Mouse (Mus musculus) brain, embryonic 14.5 days (tissue): ENCODE measurements around the gene Nit1. TPM values are rescaled to one million over a fixed set of nuclear protein-coding genes. Genes with fewer than 3 reads are reported as not detected.

Experiments used
- DNase-seq: peaks from one replicate; pipeline ENCODE4 v3.0.0-alpha.2; 2011; ENCODE audit warnings: low read depth
- CTCF ChIP-seq: fragments of 200-500 bp; IDR thresholded peaks from 2 replicates; pipeline ENCODE4 v1.5.1; 2012; ENCODE audit warnings: inconsistent platforms, mild to moderate bottlenecking, moderate library complexity, borderline replicate concordance; ENCODE audit not compliant: insufficient read depth, insufficient read length; ENCODE audit errors: extremely low read depth
- POLR2A ChIP-seq: fragments of 200-500 bp; IDR thresholded peaks from 2 replicates; pipeline ENCODE4 v1.6.1; 2012; ENCODE audit warnings: mild to moderate bottlenecking, inconsistent platforms, borderline replicate concordance; ENCODE audit not compliant: poor library complexity, insufficient read depth, insufficient read length, severe bottlenecking; ENCODE audit errors: extremely low read depth
- polyA plus RNA-seq: library from polyadenylated mRNA; depleted of rRNA; stranded (reverse); fragments of >200 nt; gene quantifications from 2 replicates; pipeline ENCODE4 v1.2.3, GENCODE M21; 2012

Gene Nit1
- polyA plus RNA-seq, 1 experiment: 57.0 TPM

DNA sequence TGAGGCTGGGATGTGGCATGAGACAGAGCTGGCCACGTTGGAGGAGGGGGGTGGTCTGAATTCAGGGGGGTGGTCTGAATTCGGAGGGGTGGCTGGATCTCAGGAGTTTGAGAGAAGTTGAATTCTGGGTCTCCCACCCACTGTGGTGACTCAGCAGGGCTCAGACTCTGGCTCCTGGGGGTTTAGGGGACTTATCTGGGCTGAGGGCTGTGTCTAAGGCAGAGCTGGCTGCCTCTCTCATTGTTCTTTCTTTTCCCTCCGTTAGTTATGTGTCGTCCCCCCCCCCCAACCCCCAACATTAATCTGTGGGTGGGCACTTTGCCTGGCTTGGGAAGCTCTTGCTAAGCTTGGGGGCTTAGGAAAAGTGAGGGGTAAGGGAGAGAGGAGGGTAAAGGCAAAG lies 28.5 kb upstream of the Nit1 start:
- no peak for DNase-seq
- no peak for TF ChIP-seq POLR2A

- TF ChIP-seq CTCF (no peak), POLR2A (no peak)
- DNase-seq: no peak
These were observed 27.4 kb upstream of the Nit1 start for GRCm38 (mm10) chr1:171372880-171373279.

DNA sequence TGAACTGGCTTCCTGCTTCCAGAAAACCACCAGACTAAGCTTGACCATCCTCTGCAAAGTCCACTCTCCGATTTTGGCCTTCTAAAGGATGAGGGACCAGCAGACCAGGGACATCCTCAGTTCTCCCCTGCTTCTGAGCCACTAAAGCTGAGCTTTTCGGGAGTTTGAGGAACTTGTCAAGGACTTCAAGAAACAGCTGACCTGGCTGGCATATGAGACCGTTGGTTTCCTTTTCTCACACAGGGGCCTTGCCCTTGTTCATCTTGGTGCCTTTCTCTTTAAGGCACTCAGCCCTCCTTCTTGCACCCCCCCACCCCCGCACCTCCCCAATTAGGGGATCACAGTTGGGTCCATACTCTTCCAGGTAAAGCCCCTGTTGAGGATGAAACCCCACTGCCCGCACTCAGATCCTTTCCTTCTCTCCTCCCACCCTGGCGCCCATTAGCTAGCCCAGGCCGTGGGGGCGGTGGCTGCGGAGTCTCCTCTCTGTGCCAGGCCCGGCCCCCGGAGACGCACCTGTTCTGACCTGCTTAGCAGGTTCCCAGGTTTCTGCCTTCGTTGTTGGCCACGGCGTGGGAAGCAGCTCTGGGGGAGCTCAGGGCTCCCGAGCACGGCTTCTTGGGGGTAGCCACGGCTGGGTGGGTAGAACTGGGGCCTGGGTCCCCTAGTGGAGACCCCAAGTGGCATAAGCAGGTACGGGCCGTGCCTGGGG lies 24.6 kb upstream of the Nit1 start, which contains the start of gene Nectin4:
TSS of gene Nectin4 (plus strand) at position 255 of the 712 bp plus-strand sequence.
- TF ChIP-seq CTCF: no peak
- no peak for TF ChIP-seq POLR2A
- DNase-seq: no peak

DNA sequence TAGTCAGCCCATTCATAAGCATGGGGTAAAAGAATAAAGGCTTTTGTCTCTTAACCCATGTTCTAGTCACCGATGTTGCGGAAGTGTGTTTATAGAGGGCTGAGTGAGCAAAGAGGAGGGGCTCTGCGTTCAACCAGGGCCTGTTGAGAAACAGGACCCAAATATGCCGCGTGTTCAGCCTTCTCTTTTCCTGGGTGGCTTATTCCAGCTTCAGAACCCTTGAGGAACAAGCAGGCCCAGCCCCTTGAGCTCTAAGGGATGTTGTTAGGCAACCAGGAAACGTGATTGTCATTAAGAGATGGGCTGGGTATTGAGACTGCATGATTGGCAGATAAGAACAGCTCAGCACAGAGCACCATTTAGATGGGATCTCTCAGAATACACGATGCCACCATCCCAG lies 20.5 kb upstream of the Nit1 start:
- peak; percentile 22 for DNase-seq
- TF ChIP-seq POLR2A (no peak), CTCF (no peak)

GRCm38 (mm10) chr1:171361106-171362103 lies 16.0 kb upstream of the Nit1 start:
- DNase-seq: peak; percentile 92
- TF ChIP-seq CTCF: peak; percentile 80; the same call in 1 of the 2 replicates
- TF ChIP-seq POLR2A: no peak

DNA sequence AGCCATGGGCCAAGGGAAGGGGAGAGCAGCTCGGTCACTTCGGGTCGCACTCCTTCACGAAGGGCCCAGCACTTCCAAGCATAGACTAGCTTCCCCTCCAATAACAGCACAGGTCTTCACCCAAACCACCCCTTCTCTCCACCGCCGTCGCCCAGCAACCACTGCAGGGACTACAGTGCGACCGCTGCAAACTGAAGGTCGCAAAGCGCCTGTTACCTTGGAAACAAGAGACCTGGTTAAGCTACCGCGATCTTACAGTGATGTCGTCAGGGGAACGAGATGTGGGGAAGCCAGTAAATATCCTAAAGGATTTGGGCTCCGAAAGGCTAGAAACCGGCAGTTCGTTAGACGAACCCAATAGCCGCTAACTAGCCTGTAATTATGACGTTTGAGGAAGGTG lies 15.2 kb upstream of the Nit1 start, which contains the start of gene Klhdc9:
TSS of gene Klhdc9 (minus strand) at position 143 of the 400 bp plus-strand sequence.
- TF ChIP-seq CTCF (no peak), POLR2A (0 out of 2 replicates have a peak, but pooled peaks have one; percentile 16)
- peak; percentile 99 for DNase-seq

DNA sequence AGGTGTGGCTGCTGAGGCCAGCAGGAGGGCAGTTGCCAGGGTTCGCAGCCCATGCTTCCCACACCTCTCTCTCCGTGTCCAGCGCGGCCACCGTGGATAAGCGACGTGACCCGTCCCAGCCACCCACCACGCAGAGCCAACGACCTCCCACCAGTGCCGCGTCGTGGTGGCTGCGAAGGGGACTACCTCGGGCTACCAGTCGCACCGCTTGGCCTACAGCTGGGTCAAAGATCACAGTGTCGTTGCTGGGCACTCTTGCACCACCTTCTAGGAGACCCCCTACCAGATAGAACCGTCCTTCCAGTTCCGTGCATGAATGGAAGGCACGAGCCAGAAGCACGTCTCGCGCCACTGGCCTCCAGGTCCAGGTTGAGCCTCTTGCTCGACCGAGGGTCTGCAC lies 14.8 kb upstream of the Nit1 start:
- no peak for TF ChIP-seq POLR2A
- no peak for TF ChIP-seq CTCF
- peak; percentile 8 for DNase-seq

DNA sequence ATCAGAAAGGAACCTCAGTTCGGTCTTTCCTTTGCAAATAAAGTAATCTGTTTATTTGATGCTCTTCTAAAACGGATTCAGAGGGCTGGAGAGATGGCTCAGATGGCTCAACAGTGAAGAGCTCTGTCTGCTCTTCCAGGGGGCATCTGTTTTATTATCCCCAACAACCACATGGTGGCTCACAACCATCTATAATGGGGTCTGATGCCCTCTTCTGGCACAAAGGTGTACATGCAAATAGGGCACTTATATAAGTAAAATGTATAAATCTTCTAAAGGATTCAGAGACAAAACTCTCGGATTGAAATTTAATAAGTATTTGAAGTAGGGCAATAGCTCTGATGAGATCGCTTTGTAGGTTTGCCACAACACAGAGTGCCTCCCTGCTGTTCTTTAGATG lies 13.0 kb upstream of the Nit1 start:
- TF ChIP-seq POLR2A (no peak), CTCF (peak; percentile 58; the same call in 1 of the 2 replicates)
- DNase-seq: peak; percentile 78

DNA sequence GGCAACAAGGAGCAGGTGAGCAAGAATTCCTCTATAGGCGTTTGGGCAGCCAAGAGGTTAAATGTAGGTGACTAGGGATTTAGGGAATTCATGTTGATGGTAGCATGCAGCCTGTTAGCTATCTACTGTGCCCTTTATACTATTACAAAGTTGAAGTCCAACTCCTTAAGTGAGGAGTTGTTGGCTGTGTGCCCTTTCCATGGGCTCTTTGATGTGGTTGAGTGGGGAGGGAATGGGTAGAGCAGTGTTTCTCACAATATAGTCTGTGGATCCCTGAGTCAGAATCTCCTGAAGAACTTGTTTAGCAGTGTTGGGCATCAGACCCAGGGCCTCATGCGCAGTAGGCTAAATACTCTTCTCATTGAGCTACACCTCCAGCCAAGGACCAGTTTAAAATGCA lies 11.4 kb upstream of the Nit1 start:
- DNase-seq: no peak
- TF ChIP-seq POLR2A (no peak), CTCF (no peak)

GRCm38 (mm10) chr1:171355812-171356340 lies 10.4 kb upstream of the Nit1 start:
- TF ChIP-seq POLR2A: no peak
- peak; percentile 48; the same call in 1 of the 2 replicates for TF ChIP-seq CTCF
- peak; percentile 35 for DNase-seq

- no peak for DNase-seq
- TF ChIP-seq POLR2A (no peak), CTCF (no peak)
These were observed 3.8 kb upstream of the Nit1 start for GRCm38 (mm10) chr1:171349210-171349609.
